Mouse (Mus musculus): ENCODE measurements at regions not wholly inside any gene's neighbourhood (a gene's known extent, or its start where the extent isn't known, plus 50 kb on each side); places are given as distances from the start of the nearest gene placed in this dataset.

DNA sequence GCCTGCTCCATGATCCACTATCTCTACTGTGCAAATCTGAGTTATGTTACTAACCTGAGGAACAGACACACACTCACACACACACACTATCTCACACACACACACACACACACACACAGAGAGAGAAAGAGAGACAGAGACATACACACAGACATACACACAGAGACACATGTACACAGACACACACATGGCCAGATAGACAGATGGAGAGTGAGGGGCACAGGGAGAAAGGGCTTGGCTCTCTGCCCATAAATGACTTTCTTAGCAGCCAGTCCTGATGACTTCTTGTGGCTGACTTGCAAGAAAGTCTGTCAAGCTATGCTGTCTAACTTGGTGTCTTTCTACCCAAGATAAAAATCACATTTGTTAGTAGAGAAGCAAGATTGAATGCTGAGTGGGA, 63.7 kb upstream of the Kirrel3 start:
- no peak for DNase-seq (ENCODE audit: extremely low read depth, low read depth, low spot score)

DNA sequence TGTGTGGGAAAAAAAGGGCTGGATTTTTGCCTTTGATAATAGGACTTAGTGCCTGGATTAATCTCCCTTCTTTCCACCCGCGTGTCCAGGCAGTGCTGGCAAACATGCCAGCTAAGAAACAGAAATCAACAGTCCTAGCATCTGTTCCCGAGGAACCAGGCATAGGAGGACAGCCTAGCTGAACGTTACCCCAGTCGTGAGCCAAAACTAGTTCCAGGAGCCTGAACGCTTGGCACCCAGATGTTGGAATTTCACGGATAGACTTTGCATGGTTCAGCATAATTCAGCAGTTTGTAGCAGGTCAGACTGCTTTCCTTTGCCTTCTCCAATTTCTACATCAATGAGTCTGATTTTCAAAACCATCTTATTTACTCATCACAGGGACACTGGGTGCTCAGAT, 62.6 kb upstream of the Kirrel3 start:
- DNase-seq (ENCODE audit: extremely low read depth, low read depth, low spot score) = no peak

DNA sequence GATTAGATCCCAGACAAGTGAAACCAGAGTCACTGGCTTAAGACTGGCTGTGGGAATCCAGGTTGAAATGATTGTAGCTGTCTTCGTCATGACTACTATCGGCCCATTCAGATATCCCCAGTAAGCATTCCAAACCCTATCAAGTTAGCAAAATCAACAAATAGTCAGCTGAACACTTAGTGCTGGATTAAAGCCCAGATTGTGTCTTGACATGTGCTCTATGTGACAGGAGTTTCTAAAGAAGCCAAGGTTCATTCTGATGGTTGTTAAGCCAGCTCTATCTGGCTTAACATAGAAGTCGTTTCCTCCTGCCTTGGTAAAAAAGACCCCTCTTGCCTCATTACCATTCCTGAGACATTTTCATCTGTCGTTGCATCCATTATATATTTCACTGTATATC, 59.1 kb upstream of the Kirrel3 start:
- no peak for DNase-seq (ENCODE audit: extremely low read depth, low read depth, low spot score)

DNA sequence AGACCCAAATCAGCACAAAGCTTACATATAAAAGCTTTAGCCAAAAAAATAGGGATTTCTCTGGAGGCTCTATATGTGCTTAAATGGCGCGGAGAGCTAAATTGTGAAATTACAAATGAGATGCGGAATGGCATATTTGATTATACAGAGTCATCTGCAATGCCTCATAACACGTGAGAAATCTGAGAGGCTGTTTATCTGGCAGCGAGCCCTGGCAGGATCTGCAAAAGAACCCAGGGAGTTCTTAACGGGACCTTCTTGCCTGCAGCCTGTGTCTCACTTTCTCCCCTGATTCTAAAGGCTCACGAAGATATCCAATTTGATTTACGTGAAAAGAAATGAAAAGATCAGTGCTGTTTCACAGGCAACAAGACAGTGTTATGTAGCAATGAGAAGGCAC, 58.0 kb upstream of the Kirrel3 start:
- DNase-seq (ENCODE audit: extremely low read depth, low read depth, low spot score) = no peak

All from fat pad, adult 2 months (tissue).